Mouse (Mus musculus): ENCODE results near the gene Phlpp2.

Gene Phlpp2

GRCm38 (mm10) chr8:109947447-109948284, 79.3 kb downstream of the Phlpp2 start:
- TF ChIP-seq CTCF (conservative IDR thresholded peaks at IDR 0.05; ENCODE audit: low read length) (peak; percentile 92), NANOG (IDR thresholded peaks at IDR 0.05; ENCODE audit: borderline replicate concordance, low read length) (no peak), POU5F1 (IDR thresholded peaks at IDR 0.05; ENCODE audit: borderline replicate concordance, low read length) (no peak)
- peak overlapping the region; percentile 71 for H3K4me3 ChIP-seq (replicated peaks; ENCODE audit: low read length)
- peaks cover 28% of the 10 kb centered on the region for H3K4me1 ChIP-seq (replicated peaks; ENCODE audit: low read depth, low read length)
- H3K9me3 ChIP-seq (ENCODE audit: low read length): no peaks in the 10 kb centered on the region
- H3K27me3 ChIP-seq (ENCODE audit: insufficient read depth, low read length): peaks cover 48% of the 10 kb centered on the region
- H3K36me3 ChIP-seq (ENCODE audit: insufficient read depth, low read length): no peaks in the 10 kb centered on the region

- Histone ChIP-seq H3K4me1 (replicated peaks; ENCODE audit: low read depth, low read length) (peaks cover 27% of the 10 kb centered on the region), H3K36me3 (ENCODE audit: insufficient read depth, low read length) (no peaks in the 10 kb centered on the region), H3K4me3 (replicated peaks; ENCODE audit: low read length) (peak overlapping the region; percentile 71), H3K27me3 (ENCODE audit: insufficient read depth, low read length) (peaks cover 52% of the 10 kb centered on the region), H3K9me3 (ENCODE audit: low read length) (no peaks in the 10 kb centered on the region)
- TF ChIP-seq POU5F1 (IDR thresholded peaks at IDR 0.05; ENCODE audit: borderline replicate concordance, low read length) (no peak), CTCF (conservative IDR thresholded peaks at IDR 0.05; ENCODE audit: low read length) (no peak), NANOG (IDR thresholded peaks at IDR 0.05; ENCODE audit: borderline replicate concordance, low read length) (no peak)
Observed at GRCm38 (mm10) chr8:109948285-109948564, 79.9 kb downstream of the Phlpp2 start.

- peaks cover 56% of the 10 kb centered on the region for H3K27me3 ChIP-seq (ENCODE audit: insufficient read depth, low read length)
- TF ChIP-seq NANOG (IDR thresholded peaks at IDR 0.05; ENCODE audit: borderline replicate concordance, low read length): no peak
- TF ChIP-seq POU5F1 (IDR thresholded peaks at IDR 0.05; ENCODE audit: borderline replicate concordance, low read length): no peak
- no peak for TF ChIP-seq CTCF (conservative IDR thresholded peaks at IDR 0.05; ENCODE audit: low read length)
- peaks cover 33% of the 10 kb centered on the region for H3K4me1 ChIP-seq (replicated peaks; ENCODE audit: low read depth, low read length)
- no peak overlapping the region for H3K4me3 ChIP-seq (replicated peaks; ENCODE audit: low read length)
- H3K36me3 ChIP-seq (ENCODE audit: insufficient read depth, low read length): no peaks in the 10 kb centered on the region
- H3K9me3 ChIP-seq (ENCODE audit: low read length): no peaks in the 10 kb centered on the region
Observed at GRCm38 (mm10) chr8:109952171-109952570, 83.8 kb downstream of the Phlpp2 start.

- TF ChIP-seq CTCF (conservative IDR thresholded peaks at IDR 0.05; ENCODE audit: low read length): no peak
- TF ChIP-seq NANOG (IDR thresholded peaks at IDR 0.05; ENCODE audit: borderline replicate concordance, low read length): no peak
- no peak for TF ChIP-seq POU5F1 (IDR thresholded peaks at IDR 0.05; ENCODE audit: borderline replicate concordance, low read length)
- Histone ChIP-seq H3K27me3 (ENCODE audit: insufficient read depth, low read length) (peaks cover 48% of the 10 kb centered on the region), H3K9me3 (ENCODE audit: low read length) (no peaks in the 10 kb centered on the region), H3K4me3 (replicated peaks; ENCODE audit: low read length) (no peak overlapping the region), H3K4me1 (replicated peaks; ENCODE audit: low read depth, low read length) (peaks cover 33% of the 10 kb centered on the region), H3K36me3 (ENCODE audit: insufficient read depth, low read length) (no peaks in the 10 kb centered on the region)
Observed at GRCm38 (mm10) chr8:109954486-109954948, 86.2 kb downstream of the Phlpp2 start.

- H3K36me3 ChIP-seq (ENCODE audit: insufficient read depth, low read length): no peaks in the 10 kb centered on the region
- H3K4me3 ChIP-seq (replicated peaks; ENCODE audit: low read length): peak overlapping the region; percentile 63
- H3K9me3 ChIP-seq (ENCODE audit: low read length): no peaks in the 10 kb centered on the region
- peaks cover 51% of the 10 kb centered on the region for H3K27me3 ChIP-seq (ENCODE audit: insufficient read depth, low read length)
- no peak for TF ChIP-seq NANOG (IDR thresholded peaks at IDR 0.05; ENCODE audit: borderline replicate concordance, low read length)
- TF ChIP-seq CTCF (conservative IDR thresholded peaks at IDR 0.05; ENCODE audit: low read length): no peak
- TF ChIP-seq POU5F1 (IDR thresholded peaks at IDR 0.05; ENCODE audit: borderline replicate concordance, low read length): no peak
- peaks cover 38% of the 10 kb centered on the region for H3K4me1 ChIP-seq (replicated peaks; ENCODE audit: low read depth, low read length)
Observed at GRCm38 (mm10) chr8:109957167-109958028, 89.1 kb downstream of the Phlpp2 start.

GRCm38 (mm10) chr8:109958036-109958655, 89.8 kb downstream of the Phlpp2 start:
- H3K36me3 ChIP-seq (ENCODE audit: insufficient read depth, low read length): no peaks in the 10 kb centered on the region
- 0 out of 2 replicates have a peak overlapping the region, but pooled peaks have one; percentile 63 for H3K4me3 ChIP-seq (replicated peaks; ENCODE audit: low read length)
- H3K4me1 ChIP-seq (replicated peaks; ENCODE audit: low read depth, low read length): peaks cover 41% of the 10 kb centered on the region
- no peaks in the 10 kb centered on the region for H3K9me3 ChIP-seq (ENCODE audit: low read length)
- TF ChIP-seq NANOG (IDR thresholded peaks at IDR 0.05; ENCODE audit: borderline replicate concordance, low read length): no peak
- no peak for TF ChIP-seq POU5F1 (IDR thresholded peaks at IDR 0.05; ENCODE audit: borderline replicate concordance, low read length)
- TF ChIP-seq CTCF (conservative IDR thresholded peaks at IDR 0.05; ENCODE audit: low read length): no peak
- H3K27me3 ChIP-seq (ENCODE audit: insufficient read depth, low read length): peaks cover 53% of the 10 kb centered on the region

GRCm38 (mm10) chr8:109959112-109959511, 90.8 kb downstream of the Phlpp2 start:
- Histone ChIP-seq H3K9me3 (ENCODE audit: low read length) (no peaks in the 10 kb centered on the region), H3K27me3 (ENCODE audit: insufficient read depth, low read length) (peaks cover 52% of the 10 kb centered on the region), H3K4me1 (replicated peaks; ENCODE audit: low read depth, low read length) (peaks cover 41% of the 10 kb centered on the region), H3K4me3 (replicated peaks; ENCODE audit: low read length) (no peak overlapping the region), H3K36me3 (ENCODE audit: insufficient read depth, low read length) (no peaks in the 10 kb centered on the region)
- TF ChIP-seq NANOG (IDR thresholded peaks at IDR 0.05; ENCODE audit: borderline replicate concordance, low read length) (no peak), CTCF (conservative IDR thresholded peaks at IDR 0.05; ENCODE audit: low read length) (no peak), POU5F1 (IDR thresholded peaks at IDR 0.05; ENCODE audit: borderline replicate concordance, low read length) (no peak)
